Mouse (Mus musculus) cerebellum, adult 2 months (tissue): ENCODE results near the gene Def8. TPM values are rescaled to one million over a fixed set of nuclear protein-coding genes. Genes with fewer than 3 reads are reported as not detected.

Experiments
- DNase-seq, 2 experiments: peaks; one replicate each; pipeline ENCODE4 v3.0.0; 2021
- H3K27ac ChIP-seq: fragments of 200-500 bp; 2 replicates; pipeline ENCODE4 v1.5.1; 2012; ENCODE audit warnings: low read length, control low read depth, inconsistent platforms; ENCODE audit not compliant: insufficient read depth
- H3K27me3 ChIP-seq: fragments of 200-500 bp; 2 replicates; pipeline ENCODE4 v1.6.1; 2012; ENCODE audit warnings: inconsistent platforms, mild to moderate bottlenecking, low read length, moderate library complexity; ENCODE audit not compliant: control insufficient read depth, insufficient read depth
- H3K4me1 ChIP-seq: fragments of 200-500 bp; 2 replicates; pipeline ENCODE4 v1.6.1; 2011; ENCODE audit warnings: low read length; ENCODE audit not compliant: control insufficient read depth, insufficient read depth
- H3K4me3 ChIP-seq: fragments of 200-500 bp; replicated peaks from 2 replicates; pipeline ENCODE3; 2011; ENCODE audit warnings: mild to moderate bottlenecking, low read depth, low read length, control low read depth; ENCODE audit not compliant: insufficient read depth
- CTCF ChIP-seq: fragments of 200-500 bp; IDR thresholded peaks from 2 replicates; pipeline ENCODE4 v1.5.1; 2011; ENCODE audit warnings: low read depth, mild to moderate bottlenecking, control low read depth, low read length, moderate library complexity, borderline replicate concordance; ENCODE audit not compliant: insufficient read depth
- POLR2A ChIP-seq: fragments of 200-500 bp; IDR thresholded peaks from 2 replicates; pipeline ENCODE4 v1.6.1; 2011; ENCODE audit warnings: low read length, control low read depth, borderline replicate concordance; ENCODE audit not compliant: insufficient read depth
- WGBS: fragments of 180-500 bp; shearing (Covaris S2); methylation state at CpG from one replicate; pipeline ENCODE4 v1.1.7; 2018; 5-methylcytosine and 5-hydroxymethylcytosine counted together
- polyA plus RNA-seq: library from polyadenylated mRNA; depleted of rRNA; stranded (reverse); fragments of >200 nt; gene quantifications from 2 replicates; pipeline ENCODE4 v1.2.3, GENCODE M21; 2012; rRNA removed

The Def8 gene
- polyA plus RNA-seq, 1 experiment, result 73.4 TPM

- WGBS, result 65% methylated on average over 5 of the region's 5 CpGs
- Histone ChIP-seq H3K27ac (no peak overlapping the region), H3K27me3 (no peaks in the 10 kb centered on the region), H3K4me1 (no peaks in the 10 kb centered on the region), H3K4me3 (no peak overlapping the region)
- DNase-seq, result no peak
- no peak for TF ChIP-seq CTCF
- no peak for TF ChIP-seq POLR2A
Measured at GRCm38 (mm10) chr8:123510819-123511218, 87.5 kb downstream of the Def8 start.

Other genes with a start within 250 kb of the Def8 start
- gene Dpep1, start 237.3 kb upstream of the Def8 start, polyA plus RNA-seq, result 0.16 and 0.59 TPM in 2 replicates
- gene Chmp1a, start 210.8 kb upstream of the Def8 start, polyA plus RNA-seq, result 95.0 and 98.2 TPM in 2 replicates
- gene Spata33, start 210.7 kb upstream of the Def8 start, polyA plus RNA-seq, result 6.4 TPM in 2 replicates
- gene Cdk10, start 198.7 kb upstream of the Def8 start, polyA plus RNA-seq, result 92.1 and 97.0 TPM in 2 replicates
- 18.5 and 22.1 TPM in 2 replicates for gene Spata2l, start 187.3 kb upstream of the Def8 start, polyA plus RNA-seq
- 33.5 and 36.8 TPM in 2 replicates for gene Zfp276, start 169.3 kb upstream of the Def8 start, polyA plus RNA-seq
- gene Vps9d1, start 169.2 kb upstream of the Def8 start, polyA plus RNA-seq, result 83.7 and 86.7 TPM in 2 replicates
- gene Fanca, start 105.0 kb upstream of the Def8 start, polyA plus RNA-seq, result 3.9 and 4.5 TPM in 2 replicates
- 33.0 and 36.4 TPM in 2 replicates for gene Spire2, start 90.8 kb upstream of the Def8 start, polyA plus RNA-seq
- gene Tcf25, start 49.8 kb upstream of the Def8 start, polyA plus RNA-seq, result 691 and 692 TPM in 2 replicates
- 0.05 and 0.06 TPM in 2 replicates for gene Mc1r, start 16.4 kb upstream of the Def8 start, polyA plus RNA-seq
- 670 and 684 TPM in 2 replicates for gene Tubb3, start 12.1 kb upstream of the Def8 start, polyA plus RNA-seq
- gene Afg3l1, start 54.4 kb downstream of the Def8 start, polyA plus RNA-seq, result 28.2 and 32.5 TPM in 2 replicates
- gene Dbndd1, start 91.9 kb downstream of the Def8 start, polyA plus RNA-seq, result 39.5 and 39.7 TPM in 2 replicates
- 40.7 and 42.9 TPM in 2 replicates for gene Gas8, start 95.3 kb downstream of the Def8 start, polyA plus RNA-seq
- 33.4 and 34.9 TPM in 2 replicates for gene Rhou, start 230.4 kb downstream of the Def8 start, polyA plus RNA-seq